Comparison of ENCODE assay signal across 8 mouse cellular contexts in genomic region chr8:4165176-4165851, GRCm38 (mm10). TPM values are rescaled to one million over a fixed set of nuclear protein-coding genes. Genes with fewer than 3 reads are reported as not detected.
DNase-seq lines count a peak whose midpoint lies in the region; ATAC-seq and TF ChIP-seq lines count a peak whose summit lies in the region.

No protein-coding gene starts in this region.

- peak overlapping the region; percentile 63 for H3K4me2 ChIP-seq in lung, embryonic 14.5 days
- H3K4me2 ChIP-seq in embryonic facial prominence, embryonic 14.5 days (ENCODE audit: low read depth, low read length), result peak overlapping the region; percentile 67
- peak overlapping the region; percentile 71 for H3K4me2 ChIP-seq in kidney, postnatal 0 days (ENCODE audit: low read length)
- peak overlapping the region; percentile 60 for H3K4me2 ChIP-seq in neural tube, embryonic 15.5 days

- 7% methylated on average over 13 of the region's 13 CpGs for WGBS in lung, embryonic 14.5 days
- WGBS in embryonic facial prominence, embryonic 14.5 days, result 8% methylated on average over 13 of the region's 13 CpGs
- WGBS in kidney, postnatal 0 days, result 9% methylated on average over 11 of the region's 13 CpGs
- WGBS in neural tube, embryonic 15.5 days, result 6% methylated on average over 13 of the region's 13 CpGs

- peak overlapping the region; percentile 50 for H3K9ac ChIP-seq in lung, embryonic 14.5 days
- peak overlapping the region; percentile 63 for H3K9ac ChIP-seq in embryonic facial prominence, embryonic 14.5 days (ENCODE audit: low read depth, low read length)
- peak overlapping the region; percentile 43; the same call in 1 of the 2 replicates for H3K9ac ChIP-seq in kidney, postnatal 0 days (ENCODE audit: low read depth, low read length)
- peak overlapping the region; percentile 62 for H3K9ac ChIP-seq in neural tube, embryonic 15.5 days (replicated peaks)

- H3K27me3 ChIP-seq in lung, embryonic 14.5 days (ENCODE audit: insufficient read depth, low read length), result no peaks in the 10 kb centered on the region
- H3K27me3 ChIP-seq in embryonic facial prominence, embryonic 14.5 days (replicated peaks; ENCODE audit: control insufficient read depth, insufficient read depth, low read length), result no peaks in the 10 kb centered on the region
- no peaks in the 10 kb centered on the region for H3K27me3 ChIP-seq in kidney, postnatal 0 days (ENCODE audit: insufficient read depth, low read length)
- no peaks in the 10 kb centered on the region for H3K27me3 ChIP-seq in neural tube, embryonic 15.5 days (replicated peaks)

- no peak for ATAC-seq in lung, embryonic 14.5 days (ENCODE audit: insufficient read depth)
- ATAC-seq in embryonic facial prominence, embryonic 14.5 days (ENCODE audit: low read depth), result no peak
- no peak for ATAC-seq in kidney, postnatal 0 days (replicated peaks; ENCODE audit: low FRiP score, low read depth)
- ATAC-seq in neural tube, embryonic 15.5 days (ENCODE audit: low FRiP score), result no peak
- ATAC-seq in erythroid progenitor cell, adult 5-6 weeks (replicated peaks; ENCODE audit: low FRiP score, poor library complexity, severe bottlenecking), result no peak

- no peaks in the 10 kb centered on the region for H3K9me3 ChIP-seq in lung, embryonic 14.5 days (ENCODE audit: low read depth, low read length)
- no peaks in the 10 kb centered on the region for H3K9me3 ChIP-seq in embryonic facial prominence, embryonic 14.5 days (ENCODE audit: control insufficient read depth, low read length)
- H3K9me3 ChIP-seq in kidney, postnatal 0 days (replicated peaks; ENCODE audit: low read length), result no peaks in the 10 kb centered on the region
- H3K9me3 ChIP-seq in neural tube, embryonic 15.5 days (replicated peaks), result no peaks in the 10 kb centered on the region

- no peak for TF ChIP-seq CTCF in lung, embryonic 14.5 days (IDR thresholded peaks at IDR 0.05; ENCODE audit: low read depth)
- no peak for TF ChIP-seq CTCF in kidney, postnatal 0 days (IDR thresholded peaks at IDR 0.05; ENCODE audit: low read depth)

- H3K4me1 ChIP-seq in lung, embryonic 14.5 days (ENCODE audit: insufficient read depth), result 0 out of 2 replicates have a peak, but pooled peaks cover 4% of the 10 kb centered on the region
- H3K4me1 ChIP-seq in embryonic facial prominence, embryonic 14.5 days (ENCODE audit: control insufficient read depth, insufficient read depth, low read length), result peaks cover 6% of the 10 kb centered on the region; the same call in 1 of the 2 replicates
- peaks cover 3% of the 10 kb centered on the region; the same call in 1 of the 2 replicates for H3K4me1 ChIP-seq in kidney, postnatal 0 days (replicated peaks; ENCODE audit: insufficient read depth, low read length)
- H3K4me1 ChIP-seq in neural tube, embryonic 15.5 days, result peaks cover 36% of the 10 kb centered on the region

- H3K36me3 ChIP-seq in lung, embryonic 14.5 days (ENCODE audit: insufficient read depth), result no peaks in the 10 kb centered on the region
- H3K36me3 ChIP-seq in embryonic facial prominence, embryonic 14.5 days (ENCODE audit: control insufficient read depth, insufficient read depth, low read length), result no peaks in the 10 kb centered on the region
- no peaks in the 10 kb centered on the region for H3K36me3 ChIP-seq in kidney, postnatal 0 days (ENCODE audit: insufficient read depth, low read length)
- H3K36me3 ChIP-seq in neural tube, embryonic 15.5 days, result no peaks in the 10 kb centered on the region; the same call in 1 of the 2 replicates

- peak; percentile 5 for DNase-seq in lung, embryonic 14.5 days
- DNase-seq in lung, adult 18-20 months, result no peak
- DNase-seq in NIH3T3 (ENCODE audit: low read depth), result peak; percentile 66
- no peak for DNase-seq in embryonic facial prominence, embryonic 14.5 days (ENCODE audit: low spot score)
- DNase-seq in kidney, postnatal 0 days (ENCODE audit: low spot score), result peak; percentile 4
- DNase-seq in right cerebral cortex, postnatal 4 days, result no peak

- H3K27ac ChIP-seq in lung, embryonic 14.5 days (ENCODE audit: low read depth), result 0 out of 2 replicates have a peak overlapping the region, but pooled peaks have one; percentile 38
- no peak overlapping the region; the same call in 1 of the 2 replicates for H3K27ac ChIP-seq in embryonic facial prominence, embryonic 14.5 days (replicated peaks; ENCODE audit: low read depth, low read length)
- H3K27ac ChIP-seq in kidney, postnatal 0 days, result no peak overlapping the region
- peak overlapping the region; percentile 89 for H3K27ac ChIP-seq in neural tube, embryonic 15.5 days (replicated peaks)

- H3K4me3 ChIP-seq in lung, embryonic 14.5 days (ENCODE audit: low read depth, low read length), result peak overlapping the region; percentile 83
- peak overlapping the region; percentile 87 for H3K4me3 ChIP-seq in embryonic facial prominence, embryonic 14.5 days (ENCODE audit: low read depth, low read length)
- H3K4me3 ChIP-seq in kidney, postnatal 0 days (replicated peaks; ENCODE audit: low read depth, low read length), result peak overlapping the region; percentile 47
- peak overlapping the region; percentile 94 for H3K4me3 ChIP-seq in neural tube, embryonic 15.5 days (replicated peaks)

RNA-seq across cellular contexts. Expression of gene Evi5l, which starts 1.1 kb away (rescaled TPM):
- 21.7 and 26.8 TPM in 2 replicates for polyA plus RNA-seq in lung, embryonic 14.5 days (2014; fragmentation: Nextera tagmentation; extraction: Ambion mirVana)
- polyA plus RNA-seq in embryonic facial prominence, embryonic 14.5 days (2014; fragmentation: Nextera tagmentation; extraction: Ambion mirVana), result 18.7 and 24.9 TPM in 2 replicates
- polyA plus RNA-seq in kidney, postnatal 0 days (2015; fragmentation: Nextera tagmentation; extraction: Ambion mirVana), result 16.5 and 17.1 TPM in 2 replicates
- 90.0 and 107 TPM in 2 replicates for polyA plus RNA-seq in neural tube, embryonic 15.5 days (2015; fragmentation: Nextera tagmentation; extraction: Ambion mirVana)
- 2.9 and 6.1 TPM in 2 replicates for total RNA-seq in erythroid progenitor cell, adult 5-6 weeks (2015; ENCODE audit: low replicate concordance)
- 2.2 and 13.6 TPM in 2 replicates for total RNA-seq in erythroid progenitor cell, adult 5-6 weeks (2017; ENCODE audit: low replicate concordance)

RNA-seq across cellular contexts. Expression of gene Cd209g, which starts 31.4 kb away (rescaled TPM):
- polyA plus RNA-seq in lung, embryonic 14.5 days (2014; fragmentation: Nextera tagmentation; extraction: Ambion mirVana), result not detected in 2 replicates
- polyA plus RNA-seq in embryonic facial prominence, embryonic 14.5 days (2014; fragmentation: Nextera tagmentation; extraction: Ambion mirVana), result not detected in 2 replicates
- polyA plus RNA-seq in kidney, postnatal 0 days (2015; fragmentation: Nextera tagmentation; extraction: Ambion mirVana), result not detected in 2 replicates
- polyA plus RNA-seq in neural tube, embryonic 15.5 days (2015; fragmentation: Nextera tagmentation; extraction: Ambion mirVana), result not detected in 2 replicates
- total RNA-seq in erythroid progenitor cell, adult 5-6 weeks (2015; ENCODE audit: low replicate concordance), result 4.0 TPM in 1 of 2 replicates, not detected in the other
- total RNA-seq in erythroid progenitor cell, adult 5-6 weeks (2017; ENCODE audit: low replicate concordance), result 0.13 and 2.6 TPM in 2 replicates

RNA-seq across cellular contexts. Expression of gene Prr36, which starts 51.9 kb away (rescaled TPM):
- 9.7 TPM in 2 replicates for polyA plus RNA-seq in lung, embryonic 14.5 days (2014; fragmentation: Nextera tagmentation; extraction: Ambion mirVana)
- 2.3 and 2.7 TPM in 2 replicates for polyA plus RNA-seq in embryonic facial prominence, embryonic 14.5 days (2014; fragmentation: Nextera tagmentation; extraction: Ambion mirVana)
- 2.8 and 3.0 TPM in 2 replicates for polyA plus RNA-seq in kidney, postnatal 0 days (2015; fragmentation: Nextera tagmentation; extraction: Ambion mirVana)
- 36.2 and 37.5 TPM in 2 replicates for polyA plus RNA-seq in neural tube, embryonic 15.5 days (2015; fragmentation: Nextera tagmentation; extraction: Ambion mirVana)
- not detected in 2 replicates for total RNA-seq in erythroid progenitor cell, adult 5-6 weeks (2015; ENCODE audit: low replicate concordance)
- not detected in 2 replicates for total RNA-seq in erythroid progenitor cell, adult 5-6 weeks (2017; ENCODE audit: low replicate concordance)

RNA-seq across cellular contexts. Expression of gene Cd209f, which starts 59.7 kb away (rescaled TPM):
- polyA plus RNA-seq in lung, embryonic 14.5 days (2014; fragmentation: Nextera tagmentation; extraction: Ambion mirVana), result not detected in 2 replicates
- 0.19 and 0.21 TPM in 2 replicates for polyA plus RNA-seq in embryonic facial prominence, embryonic 14.5 days (2014; fragmentation: Nextera tagmentation; extraction: Ambion mirVana)
- 0.08 and 0.19 TPM in 2 replicates for polyA plus RNA-seq in kidney, postnatal 0 days (2015; fragmentation: Nextera tagmentation; extraction: Ambion mirVana)
- not detected in 2 replicates for polyA plus RNA-seq in neural tube, embryonic 15.5 days (2015; fragmentation: Nextera tagmentation; extraction: Ambion mirVana)
- total RNA-seq in erythroid progenitor cell, adult 5-6 weeks (2015; ENCODE audit: low replicate concordance), result 15.1 and 19.8 TPM in 2 replicates
- total RNA-seq in erythroid progenitor cell, adult 5-6 weeks (2017; ENCODE audit: low replicate concordance), result 6.4 TPM in 1 of 2 replicates, not detected in the other

Comparison
In these comparisons a context has a peak if more than half of its experiments do, and no peak if none do; other contexts are left out.
1. DNase-seq: peak in lung, embryonic 14.5 days (single experiment), NIH3T3 (single experiment) and kidney, postnatal 0 days (single experiment); none in lung, adult 18-20 months (0 of 2), embryonic facial prominence, embryonic 14.5 days (single experiment) and right cerebral cortex, postnatal 4 days (single experiment).
2. H3K27ac ChIP-seq: peak in lung, embryonic 14.5 days (single experiment) and neural tube, embryonic 15.5 days (single experiment); none in embryonic facial prominence, embryonic 14.5 days (single experiment) and kidney, postnatal 0 days (single experiment).
3. Peak in every context shown above with its lines, with median percentiles within 50 percentile points of each other: H3K4me2 ChIP-seq, H3K4me3 ChIP-seq and H3K9ac ChIP-seq.